Mouse (Mus musculus): ENCODE results near the gene H6pd. TPM values are rescaled to one million over a fixed set of nuclear protein-coding genes. Genes with fewer than 3 reads are reported as not detected.

H6pd gene
- total RNA-seq, 2 experiments from 2014 or later, result 10.7 to 12.8 TPM

- DNase-seq (ENCODE audit: low spot score in 2 of 2), result no peak
These were observed 60.7 kb downstream of the H6pd start for GRCm38 (mm10) chr4:149948119-149948518.

- no peak for DNase-seq (ENCODE audit: low spot score in 2 of 2)
These were observed 61.4 kb downstream of the H6pd start for GRCm38 (mm10) chr4:149947396-149947795.

GRCm38 (mm10) chr4:149945194-149945593 is 63.6 kb downstream of the H6pd start:
- no peak for DNase-seq (ENCODE audit: low spot score in 2 of 2)

- no peak for DNase-seq (ENCODE audit: low spot score in 2 of 2)
These were observed 64.6 kb downstream of the H6pd start for GRCm38 (mm10) chr4:149944214-149944613.

GRCm38 (mm10) chr4:149942831-149943741 is 65.7 kb downstream of the H6pd start:
- no peak for DNase-seq (ENCODE audit: low spot score in 2 of 2)

- no peak for DNase-seq (ENCODE audit: low spot score in 2 of 2)
These were observed 67.6 kb downstream of the H6pd start for GRCm38 (mm10) chr4:149941067-149941755.

GRCm38 (mm10) chr4:149938701-149939100 is 70.1 kb downstream of the H6pd start:
- no peak for DNase-seq (ENCODE audit: low spot score in 2 of 2)

GRCm38 (mm10) chr4:149936921-149937320 is 71.9 kb downstream of the H6pd start:
- DNase-seq (ENCODE audit: low spot score in 2 of 2), result no peak

GRCm38 (mm10) chr4:149935470-149935869 is 73.4 kb downstream of the H6pd start:
- DNase-seq (ENCODE audit: low spot score in 2 of 2), result no peak

- no peak for DNase-seq (ENCODE audit: low spot score in 2 of 2)
These were observed 75.1 kb downstream of the H6pd start for GRCm38 (mm10) chr4:149933519-149934245.

- no peak for DNase-seq (ENCODE audit: low spot score in 2 of 2)
These were observed 75.8 kb downstream of the H6pd start for GRCm38 (mm10) chr4:149933025-149933424.

GRCm38 (mm10) chr4:149932108-149932815 is 76.6 kb downstream of the H6pd start:
- no peak for DNase-seq (ENCODE audit: low spot score in 2 of 2)

- DNase-seq (ENCODE audit: low spot score in 2 of 2), result no peak
These were observed 78.1 kb downstream of the H6pd start for GRCm38 (mm10) chr4:149930755-149931154.

Other genes starting within 250 kb of the H6pd start
- gene Slc25a33, start 234.7 kb downstream of the H6pd start, total RNA-seq (2021), result 10 to 100 TPM; 28.4 to 30.7 TPM
- 10 to 100 TPM; 16.7 to 19.9 TPM for gene Spsb1, start 54.0 kb downstream of the H6pd start, total RNA-seq (2021)
- gene Gpr157, start 78.3 kb upstream of the H6pd start, total RNA-seq (2021), result 1 to 10 TPM; 1.0 to 1.6 TPM
- 1 to 10 TPM; 3.9 to 5.3 TPM for gene Slc2a5, start 110.3 kb upstream of the H6pd start, total RNA-seq (2021)
- not detected for gene Slc2a7, start 139.9 kb upstream of the H6pd start, total RNA-seq (2021)
- gene Car6, start 192.3 kb upstream of the H6pd start, total RNA-seq (2021), result not detected
- 100 to 1,000 TPM; 323 to 338 TPM for gene Eno1, start 227.7 kb upstream of the H6pd start, total RNA-seq (2021)